Mouse (Mus musculus): Measurements from ENCODE around the gene Tmem245. TPM values are rescaled to one million over a fixed set of nuclear protein-coding genes. Genes with fewer than 3 reads are reported as not detected.
A peak's percentile ranks its signal among the peaks of the same experiment; 100 is the strongest.

Tmem245 gene
- total and polyA plus RNA-seq, 2 experiments from 2014 or later, result 11.2 to 29.6 TPM

DNA sequence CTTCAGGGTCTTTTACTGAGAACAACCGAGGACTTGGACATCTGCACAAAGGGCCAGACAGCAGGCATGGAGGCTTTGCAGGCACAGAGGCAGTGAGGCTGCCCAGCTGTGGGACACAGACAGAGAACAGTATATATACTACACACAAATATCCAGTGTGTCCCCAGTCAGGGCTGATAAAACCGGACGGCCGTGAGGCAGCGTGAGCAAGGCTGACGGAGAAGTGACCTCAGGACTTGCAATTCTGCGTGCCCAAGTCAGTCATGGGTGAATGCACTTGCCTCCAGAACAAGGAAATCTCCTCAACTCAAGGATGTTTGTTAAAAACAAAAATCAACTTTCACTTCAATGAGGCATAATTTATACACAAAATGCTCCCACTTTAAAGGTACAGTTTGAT is 115.2 kb downstream of the Tmem245 start:
- 87% methylated on average over 7 of the region's 7 CpGs for WGBS
- ATAC-seq (ENCODE audit: low FRiP score), result no peak

GRCm38 (mm10) chr4:56831013-56831609 is 116.1 kb downstream of the Tmem245 start:
- no peak overlapping the region for H3K27ac ChIP-seq (ENCODE audit: low read depth, low read length)
- ATAC-seq (ENCODE audit: low FRiP score) (no peak), DNase-seq (ENCODE audit: low spot score) (no peak)
- no peaks in the 10 kb centered on the region for H3K4me1 ChIP-seq (ENCODE audit: insufficient read depth, low read length)
- no peaks in the 10 kb centered on the region for H3K9me3 ChIP-seq (ENCODE audit: low read length)
- H3K4me3 ChIP-seq (ENCODE audit: low read depth, low read length), result no peak overlapping the region
- WGBS, result 71% methylated on average over 13 of the region's 13 CpGs
- peaks cover 47% of the 10 kb centered on the region for H3K36me3 ChIP-seq (ENCODE audit: insufficient read depth, low read length)
- no peak overlapping the region for H3K9ac ChIP-seq (replicated peaks; ENCODE audit: low read length, poor library complexity, severe bottlenecking)
- H3K27me3 ChIP-seq (ENCODE audit: insufficient read depth, low read length), result no peaks in the 10 kb centered on the region
- H3K4me2 ChIP-seq (ENCODE audit: low read depth, low read length, poor library complexity, severe bottlenecking), result no peak overlapping the region
- no peak for TF ChIP-seq CTCF (IDR thresholded peaks at IDR 0.05)

More for the DNA sequence above, 115.2 kb downstream of the Tmem245 start:
- H3K36me3 ChIP-seq (ENCODE audit: insufficient read depth, low read length), result peaks cover 44% of the 10 kb centered on the region
- H3K9ac ChIP-seq (replicated peaks; ENCODE audit: low read length, poor library complexity, severe bottlenecking), result no peak overlapping the region
- H3K4me3 ChIP-seq (ENCODE audit: low read depth, low read length), result no peak overlapping the region
- TF ChIP-seq CTCF (IDR thresholded peaks at IDR 0.05), result no peak
- H3K27me3 ChIP-seq (ENCODE audit: insufficient read depth, low read length), result no peaks in the 10 kb centered on the region
- no peak overlapping the region for H3K4me2 ChIP-seq (ENCODE audit: low read depth, low read length, poor library complexity, severe bottlenecking)
- no peaks in the 10 kb centered on the region for H3K4me1 ChIP-seq (ENCODE audit: insufficient read depth, low read length)
- H3K27ac ChIP-seq (ENCODE audit: low read depth, low read length), result no peak overlapping the region
- H3K9me3 ChIP-seq (ENCODE audit: low read length), result no peaks in the 10 kb centered on the region
- DNase-seq (ENCODE audit: low spot score), result no peak

GRCm38 (mm10) chr4:56829511-56829921 is 117.7 kb downstream of the Tmem245 start:
- ATAC-seq (ENCODE audit: low FRiP score) (no peak), DNase-seq (ENCODE audit: low spot score) (peak; percentile 26)
- no peak for TF ChIP-seq CTCF (IDR thresholded peaks at IDR 0.05)
- Histone ChIP-seq H3K36me3 (ENCODE audit: insufficient read depth, low read length) (peaks cover 43% of the 10 kb centered on the region), H3K4me2 (ENCODE audit: low read depth, low read length, poor library complexity, severe bottlenecking) (no peak overlapping the region), H3K4me3 (ENCODE audit: low read depth, low read length) (no peak overlapping the region), H3K27me3 (ENCODE audit: insufficient read depth, low read length) (no peaks in the 10 kb centered on the region), H3K9ac (replicated peaks; ENCODE audit: low read length, poor library complexity, severe bottlenecking) (no peak overlapping the region), H3K27ac (ENCODE audit: low read depth, low read length) (no peak overlapping the region), H3K4me1 (ENCODE audit: insufficient read depth, low read length) (no peaks in the 10 kb centered on the region), H3K9me3 (ENCODE audit: low read length) (no peaks in the 10 kb centered on the region)
- WGBS, result 58% methylated on average over 7 of the region's 7 CpGs

- TF ChIP-seq CTCF (IDR thresholded peaks at IDR 0.05), result no peak
- 76% methylated on average over 3 of the region's 3 CpGs for WGBS
- H3K36me3 ChIP-seq (ENCODE audit: insufficient read depth, low read length), result peaks cover 39% of the 10 kb centered on the region
- no peak overlapping the region for H3K4me2 ChIP-seq (ENCODE audit: low read depth, low read length, poor library complexity, severe bottlenecking)
- H3K4me3 ChIP-seq (ENCODE audit: low read depth, low read length), result no peak overlapping the region
- no peak overlapping the region for H3K27ac ChIP-seq (ENCODE audit: low read depth, low read length)
- no peaks in the 10 kb centered on the region for H3K4me1 ChIP-seq (ENCODE audit: insufficient read depth, low read length)
- no peak overlapping the region for H3K9ac ChIP-seq (replicated peaks; ENCODE audit: low read length, poor library complexity, severe bottlenecking)
- no peak for ATAC-seq (ENCODE audit: low FRiP score)
- no peaks in the 10 kb centered on the region for H3K9me3 ChIP-seq (ENCODE audit: low read length)
- H3K27me3 ChIP-seq (ENCODE audit: insufficient read depth, low read length), result no peaks in the 10 kb centered on the region
- no peak for DNase-seq (ENCODE audit: low spot score)
Measured at GRCm38 (mm10) chr4:56828932-56829331, 118.3 kb downstream of the Tmem245 start.

DNA sequence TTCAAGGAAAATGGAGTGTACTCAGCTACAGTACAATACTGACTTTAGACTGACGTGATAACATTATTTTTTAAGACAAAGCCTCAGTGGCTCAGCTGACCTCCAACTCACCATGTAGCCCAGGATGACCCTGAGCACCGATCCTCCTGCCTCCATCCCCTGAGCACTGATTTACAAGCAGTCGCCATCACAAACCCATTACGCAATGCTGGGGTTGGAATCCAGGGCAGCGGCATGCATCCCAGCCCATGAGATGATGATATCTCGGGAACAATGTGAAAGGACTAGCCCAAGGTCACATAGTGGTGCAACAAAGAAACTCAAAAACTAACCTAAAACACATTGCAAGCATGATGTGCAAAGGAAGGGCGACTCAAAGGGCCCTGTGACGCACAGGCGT is 123.0 kb downstream of the Tmem245 start:
- Histone ChIP-seq H3K27me3 (ENCODE audit: insufficient read depth, low read length) (no peaks in the 10 kb centered on the region), H3K9ac (replicated peaks; ENCODE audit: low read length, poor library complexity, severe bottlenecking) (no peak overlapping the region), H3K4me2 (ENCODE audit: low read depth, low read length, poor library complexity, severe bottlenecking) (no peak overlapping the region), H3K4me3 (ENCODE audit: low read depth, low read length) (no peak overlapping the region), H3K4me1 (ENCODE audit: insufficient read depth, low read length) (no peaks in the 10 kb centered on the region), H3K27ac (ENCODE audit: low read depth, low read length) (no peak overlapping the region), H3K9me3 (ENCODE audit: low read length) (no peaks in the 10 kb centered on the region), H3K36me3 (ENCODE audit: insufficient read depth, low read length) (peaks cover 22% of the 10 kb centered on the region)
- ATAC-seq (ENCODE audit: low FRiP score) (no peak), DNase-seq (ENCODE audit: low spot score) (no peak)
- TF ChIP-seq CTCF (IDR thresholded peaks at IDR 0.05), result no peak
- 95% methylated on average over 9 of the region's 9 CpGs for WGBS

DNA sequence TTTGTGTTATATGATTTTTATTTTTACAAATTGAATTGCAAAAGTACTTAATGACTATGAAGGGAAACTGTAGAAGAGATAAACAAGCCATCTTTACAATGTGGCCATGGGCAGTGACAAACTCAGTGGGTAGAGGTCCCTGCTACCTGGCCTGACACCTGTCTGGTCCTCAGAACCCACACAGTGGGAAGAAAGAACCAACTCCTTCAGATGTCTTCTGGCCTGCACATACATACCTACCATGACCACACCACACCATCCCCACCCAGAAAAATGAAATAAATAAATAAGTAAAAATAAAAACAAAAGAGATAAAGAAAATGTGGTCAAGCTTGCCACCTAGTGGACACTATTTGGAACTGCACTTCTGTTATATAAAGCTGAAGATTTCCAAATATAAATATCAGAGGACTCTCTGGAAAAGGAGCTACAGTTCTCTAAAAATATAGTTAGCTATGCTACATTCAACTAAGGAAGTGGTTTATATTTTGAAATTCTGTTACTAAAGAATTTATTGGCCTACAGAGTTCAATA is 127.2 kb downstream of the Tmem245 start:
- TF ChIP-seq CTCF (IDR thresholded peaks at IDR 0.05), result peak; percentile 81
- no peaks in the 10 kb centered on the region for H3K9me3 ChIP-seq (ENCODE audit: low read length)
- H3K4me1 ChIP-seq (ENCODE audit: insufficient read depth, low read length), result no peaks in the 10 kb centered on the region
- peak; percentile 58 for DNase-seq (ENCODE audit: low spot score)
- no peaks in the 10 kb centered on the region for H3K27me3 ChIP-seq (ENCODE audit: insufficient read depth, low read length)
- no peak for ATAC-seq (ENCODE audit: low FRiP score)
- H3K9ac ChIP-seq (replicated peaks; ENCODE audit: low read length, poor library complexity, severe bottlenecking), result no peak overlapping the region
- no peak overlapping the region for H3K27ac ChIP-seq (ENCODE audit: low read depth, low read length)
- peaks cover 13% of the 10 kb centered on the region; the same call in 1 of the 2 replicates for H3K36me3 ChIP-seq (ENCODE audit: insufficient read depth, low read length)
- no peak overlapping the region for H3K4me2 ChIP-seq (ENCODE audit: low read depth, low read length, poor library complexity, severe bottlenecking)
- no peak overlapping the region for H3K4me3 ChIP-seq (ENCODE audit: low read depth, low read length)

MicroRNAs within 50 kb of the gene (microRNA counts, 519-probe panel; counts per million panel counts)
- microRNA mmu-miR-32, result 2,727 counts per million, percentile 68 among the panel's probes with 10 or more counts

Small RNA genes within 50 kb of the gene (microRNA-seq; reads per million reads assigned to microRNA genes)
- gene Mir32 (ENCODE audit: borderline number of aligned reads), result 229 reads per million, percentile 55 among the genes with 10 or more reads in this experiment

Other genes starting within 250 kb of the Tmem245 start
- not detected in 2 replicates for gene Gm26657, start 207.4 kb downstream of the Tmem245 start, total RNA-seq (2014; rRNA removed)
- gene Gm26657, start 207.4 kb downstream of the Tmem245 start, polyA plus RNA-seq (2015; fragmentation: Nextera tagmentation; extraction: Ambion mirVana), result not detected in 2 replicates
- 0.16 and 0.47 TPM in 2 replicates for gene Actl7b, start 206.0 kb downstream of the Tmem245 start, total RNA-seq (2014; rRNA removed)
- gene Actl7b, start 206.0 kb downstream of the Tmem245 start, polyA plus RNA-seq (2015; fragmentation: Nextera tagmentation; extraction: Ambion mirVana), result not detected in 2 replicates
- not detected in 2 replicates for gene Actl7a, start 204.0 kb downstream of the Tmem245 start, total RNA-seq (2014; rRNA removed)
- gene Actl7a, start 204.0 kb downstream of the Tmem245 start, polyA plus RNA-seq (2015; fragmentation: Nextera tagmentation; extraction: Ambion mirVana), result not detected in 2 replicates
- gene Elp1, start 145.1 kb downstream of the Tmem245 start, total RNA-seq (2014; rRNA removed), result 89.2 and 93.9 TPM in 2 replicates
- gene Elp1, start 145.1 kb downstream of the Tmem245 start, polyA plus RNA-seq (2015; fragmentation: Nextera tagmentation; extraction: Ambion mirVana), result 51.4 and 53.6 TPM in 2 replicates
- gene Fam206a, start 145.1 kb downstream of the Tmem245 start, total RNA-seq (2014; rRNA removed), result 7.5 and 12.2 TPM in 2 replicates
- 10.0 and 10.6 TPM in 2 replicates for gene Fam206a, start 145.1 kb downstream of the Tmem245 start, polyA plus RNA-seq (2015; fragmentation: Nextera tagmentation; extraction: Ambion mirVana)
- 8.1 and 19.7 TPM in 2 replicates for gene Ctnnal1, start 82.2 kb downstream of the Tmem245 start, total RNA-seq (2014; rRNA removed)
- gene Ctnnal1, start 82.2 kb downstream of the Tmem245 start, polyA plus RNA-seq (2015; fragmentation: Nextera tagmentation; extraction: Ambion mirVana), result 8.0 and 13.0 TPM in 2 replicates
- gene Frrs1l, start 43.0 kb upstream of the Tmem245 start, total RNA-seq (2014; rRNA removed), result 36.8 and 37.9 TPM in 2 replicates
- gene Frrs1l, start 43.0 kb upstream of the Tmem245 start, polyA plus RNA-seq (2015; fragmentation: Nextera tagmentation; extraction: Ambion mirVana), result 17.9 and 21.2 TPM in 2 replicates
- 12.3 and 14.9 TPM in 2 replicates for gene Epb41l4b, start 196.0 kb upstream of the Tmem245 start, total RNA-seq (2014; rRNA removed)
- 3.1 and 3.2 TPM in 2 replicates for gene Epb41l4b, start 196.0 kb upstream of the Tmem245 start, polyA plus RNA-seq (2015; fragmentation: Nextera tagmentation; extraction: Ambion mirVana)